Mouse (Mus musculus) kidney, adult 8-10 months (tissue): ENCODE data around the gene Rptor.

ENCODE experiments used
- DNase-seq, 2 experiments: peaks; one replicate each; pipeline ENCODE4 v3.0.0; 2022

The Rptor gene

DNA sequence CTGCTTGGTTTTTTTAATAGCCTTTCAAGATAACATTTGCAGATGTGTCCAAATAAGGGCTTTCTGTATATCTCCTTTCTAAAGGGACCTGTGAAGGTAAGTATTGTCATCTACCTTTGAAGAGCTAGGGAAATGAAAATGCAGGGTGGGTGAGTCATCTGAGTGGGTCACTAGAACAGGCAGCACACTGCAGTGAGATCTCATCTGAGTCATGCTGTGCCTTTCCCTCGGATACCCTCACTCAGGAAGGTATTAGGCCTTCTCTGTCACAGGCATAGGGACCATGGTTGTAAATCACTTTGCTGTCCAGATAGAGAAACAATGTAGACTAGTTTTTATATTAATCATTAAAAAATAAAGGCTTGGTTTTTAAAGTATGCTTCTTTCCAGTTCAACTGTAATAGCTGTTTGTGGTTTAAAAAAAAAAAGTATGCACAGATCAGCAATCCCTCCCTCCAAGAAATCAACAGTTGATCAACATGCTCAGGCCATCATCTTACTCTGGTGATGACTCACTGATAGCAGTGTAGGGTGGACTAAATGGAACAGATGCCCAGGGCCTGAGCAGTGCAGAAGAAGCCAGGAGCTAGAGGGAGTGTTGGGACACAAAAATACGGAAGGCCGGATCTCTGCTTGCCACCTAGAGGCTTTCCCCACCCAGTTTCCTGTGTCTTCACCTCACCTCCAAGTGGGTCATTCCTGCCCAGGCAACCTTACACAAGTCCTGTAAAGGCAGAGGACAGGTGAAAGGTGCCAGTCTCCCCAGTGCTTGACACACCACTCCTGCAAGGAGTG, 186.4 kb downstream of the Rptor start:
- DNase-seq: no peak

- peak; percentile 46 to 71 for DNase-seq
These were observed 189.3 kb downstream of the Rptor start for GRCm38 (mm10) chr11:119791923-119792564.

DNA sequence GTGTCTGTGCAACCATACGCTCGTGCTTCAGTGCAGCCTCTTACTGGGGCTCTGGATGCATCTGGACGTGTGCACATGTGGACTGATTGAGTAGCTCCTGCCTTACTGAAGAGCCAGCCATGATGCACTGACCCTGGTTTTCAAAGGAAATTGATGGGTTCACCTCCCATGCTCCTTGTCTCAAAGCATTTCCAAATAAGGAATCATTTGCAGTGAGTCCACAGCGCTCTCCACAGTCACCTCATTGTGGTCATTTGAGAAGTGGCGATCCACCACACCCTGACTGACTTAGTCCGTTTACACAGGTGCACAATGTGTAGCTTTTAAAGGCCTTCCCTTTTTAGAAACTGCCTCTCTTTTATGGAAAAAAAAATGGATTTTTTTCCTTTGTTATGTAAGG, 190.7 kb downstream of the Rptor start:
- no peak for DNase-seq

GRCm38 (mm10) chr11:119794020-119794419, 191.3 kb downstream of the Rptor start:
- peak; percentile 16 to 22 for DNase-seq

DNA sequence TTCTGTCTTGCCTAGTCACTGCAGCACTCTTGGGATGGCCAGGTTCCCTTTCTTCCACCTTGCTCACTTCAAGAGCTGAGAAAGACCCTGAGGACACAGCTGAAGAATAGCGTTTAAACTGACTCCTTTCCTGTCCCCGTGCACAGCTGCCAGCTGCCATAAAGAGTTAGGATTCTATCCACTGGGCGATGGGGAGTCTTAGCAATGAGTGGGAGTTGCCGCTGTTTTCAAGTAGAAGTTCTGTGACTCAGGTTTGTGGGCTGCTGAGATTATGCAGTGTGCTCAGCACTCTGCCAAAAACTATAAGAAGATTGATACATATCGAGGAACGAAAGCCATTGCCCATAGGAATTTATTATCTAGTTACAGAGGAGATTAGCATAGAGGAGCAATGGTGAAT, 192.0 kb downstream of the Rptor start:
- no peak for DNase-seq

DNA sequence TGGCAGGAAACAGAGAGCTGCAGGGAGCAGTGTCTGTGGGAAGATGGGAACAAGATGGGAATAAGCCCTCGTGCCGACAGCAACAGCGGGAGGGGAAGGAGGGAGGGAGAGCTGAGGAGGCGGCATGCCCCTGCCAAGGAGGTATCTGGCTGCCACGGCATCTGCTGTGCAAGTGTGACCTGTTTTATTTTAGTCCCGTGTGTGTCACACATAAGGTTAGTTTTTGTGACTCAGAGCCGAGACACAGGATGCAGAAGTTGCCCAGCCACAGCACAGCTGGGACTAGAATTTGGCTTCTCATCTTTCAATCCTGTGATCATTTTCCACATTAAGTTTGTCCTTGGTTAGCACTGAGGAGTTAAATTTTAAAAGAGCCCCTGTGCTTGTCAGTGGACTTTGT, 193.7 kb downstream of the Rptor start:
- peak; percentile 23 to 49 for DNase-seq

GRCm38 (mm10) chr11:119796846-119797245, 194.1 kb downstream of the Rptor start:
- peak in 1 of 2 experiments; percentile 11 for DNase-seq

- DNase-seq: no peak
These were observed 196.8 kb downstream of the Rptor start for GRCm38 (mm10) chr11:119799536-119799935.

DNA sequence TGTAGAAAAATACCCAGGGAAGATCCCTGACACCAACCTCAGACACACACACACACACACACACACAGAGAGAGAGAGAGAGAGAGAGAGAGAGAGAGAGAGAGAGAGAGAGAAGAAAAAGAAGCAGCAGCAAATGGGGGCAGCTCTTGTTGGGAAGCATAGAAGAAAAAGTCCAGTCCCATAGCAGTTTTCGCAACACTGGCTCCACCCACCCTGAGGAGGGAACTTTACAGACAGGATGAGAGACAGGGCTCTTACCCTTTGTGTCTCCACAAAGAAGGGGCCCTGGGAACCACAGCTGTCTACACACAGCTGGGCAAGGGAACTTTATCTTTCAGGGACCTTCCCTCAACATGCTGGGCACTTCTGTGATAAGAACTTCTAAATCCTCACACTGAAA, 199.2 kb downstream of the Rptor start:
- no peak for DNase-seq

GRCm38 (mm10) chr11:119802947-119803346, 200.2 kb downstream of the Rptor start:
- no peak for DNase-seq

DNA sequence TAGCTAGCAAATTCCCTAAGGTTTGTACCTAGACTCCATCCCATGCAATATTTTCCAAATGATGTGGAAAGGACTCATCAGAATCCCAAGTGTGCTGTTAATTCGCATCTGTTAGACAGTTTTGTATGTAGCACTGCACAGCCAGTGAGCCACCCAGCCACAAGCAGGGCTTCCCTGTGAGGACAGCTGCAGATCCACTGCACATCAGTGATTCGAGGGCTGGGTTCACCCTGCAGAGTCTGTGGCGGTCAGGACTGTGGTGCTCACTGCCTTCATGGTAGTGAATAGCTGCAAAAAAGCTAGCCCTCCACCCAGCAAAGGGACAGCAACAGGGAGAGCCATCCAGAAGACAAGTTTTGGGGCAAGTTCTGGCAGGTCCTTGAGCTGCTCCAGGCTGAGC, 201.7 kb downstream of the Rptor start:
- no peak for DNase-seq

DNA sequence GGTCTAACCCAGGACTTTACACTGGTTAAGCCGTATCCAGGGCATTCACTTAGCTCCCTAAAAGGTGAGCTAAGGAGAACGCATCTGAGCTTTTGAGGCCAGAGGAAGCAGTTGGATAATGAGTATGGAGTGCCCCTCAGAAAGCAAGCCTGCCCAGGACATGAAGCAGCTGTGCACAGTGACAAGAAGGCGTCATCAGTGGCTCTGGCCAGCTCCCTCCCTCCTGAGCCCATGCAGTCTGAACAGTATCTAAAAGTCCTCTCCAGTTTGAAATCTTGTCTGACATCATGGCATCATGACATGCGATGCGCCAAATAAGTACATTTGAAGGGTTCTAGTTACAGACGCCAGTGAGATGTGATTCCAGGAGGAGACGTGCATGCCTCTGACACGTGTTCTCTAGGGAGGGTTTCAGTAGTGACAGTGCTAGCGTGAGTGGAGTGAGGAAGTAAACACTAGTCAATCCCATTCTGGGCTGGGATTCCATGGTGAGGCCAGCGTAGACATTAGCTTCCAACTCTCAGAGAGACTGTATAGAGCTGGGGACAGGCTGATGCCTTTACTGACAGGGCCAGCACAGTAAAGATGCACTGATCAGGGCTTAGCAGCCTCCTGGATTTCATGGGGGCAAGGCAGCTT, 202.5 kb downstream of the Rptor start:
- no peak for DNase-seq

DNA sequence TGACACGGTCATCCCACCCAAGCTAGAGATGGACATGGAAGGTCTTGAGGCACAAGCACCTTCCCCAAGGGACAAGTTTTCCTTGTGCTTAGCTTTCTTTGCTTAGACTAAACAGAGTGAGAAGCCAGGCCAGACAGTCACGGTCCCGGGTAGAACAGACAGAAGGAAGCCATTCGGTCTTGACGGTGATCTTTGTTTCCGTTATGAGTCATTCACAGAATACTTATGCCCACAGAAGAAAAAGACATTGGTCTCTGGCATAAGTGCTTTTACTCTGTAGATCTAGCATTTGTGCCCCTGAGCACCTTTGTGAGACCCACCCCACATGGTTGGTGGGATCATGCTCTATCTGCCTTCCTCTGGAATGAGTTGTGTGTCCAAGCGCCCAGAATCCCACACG, 203.8 kb downstream of the Rptor start:
- no peak for DNase-seq

DNA sequence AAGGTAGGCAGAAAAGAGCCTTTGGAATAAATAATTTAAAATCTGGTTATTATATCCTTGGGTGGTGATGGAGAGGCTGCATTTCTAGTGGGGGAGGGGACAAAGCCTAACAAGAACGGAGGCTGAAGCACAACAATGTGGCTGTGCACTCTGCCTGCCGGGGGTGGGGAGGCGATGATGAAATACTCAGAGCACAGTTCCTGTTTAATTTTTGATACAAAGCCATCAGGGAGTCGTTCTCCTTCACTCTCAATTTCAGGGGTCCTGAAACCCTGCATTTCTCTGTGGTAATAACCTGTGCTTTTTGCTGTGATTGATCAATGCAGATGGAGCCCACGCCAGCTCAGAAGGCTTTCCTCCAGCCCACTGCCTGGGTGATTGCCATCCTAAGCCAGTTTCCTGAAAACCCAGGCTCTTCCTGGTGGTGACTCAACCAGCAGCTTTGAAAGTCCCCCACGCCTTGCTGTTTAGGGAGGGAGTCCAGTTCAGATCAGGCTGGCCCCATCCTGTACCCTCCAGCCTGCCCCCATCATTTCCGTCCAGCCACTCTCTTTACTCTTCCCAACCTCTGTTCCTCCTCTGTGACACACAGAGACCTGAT, 204.8 kb downstream of the Rptor start:
- no peak for DNase-seq

- no peak for DNase-seq
These were observed 206.1 kb downstream of the Rptor start for GRCm38 (mm10) chr11:119808647-119809280.

GRCm38 (mm10) chr11:119809309-119809708, 206.6 kb downstream of the Rptor start:
- no peak for DNase-seq

GRCm38 (mm10) chr11:119811022-119811421, 208.3 kb downstream of the Rptor start:
- peak in 1 of 2 experiments; percentile 31 for DNase-seq

DNA sequence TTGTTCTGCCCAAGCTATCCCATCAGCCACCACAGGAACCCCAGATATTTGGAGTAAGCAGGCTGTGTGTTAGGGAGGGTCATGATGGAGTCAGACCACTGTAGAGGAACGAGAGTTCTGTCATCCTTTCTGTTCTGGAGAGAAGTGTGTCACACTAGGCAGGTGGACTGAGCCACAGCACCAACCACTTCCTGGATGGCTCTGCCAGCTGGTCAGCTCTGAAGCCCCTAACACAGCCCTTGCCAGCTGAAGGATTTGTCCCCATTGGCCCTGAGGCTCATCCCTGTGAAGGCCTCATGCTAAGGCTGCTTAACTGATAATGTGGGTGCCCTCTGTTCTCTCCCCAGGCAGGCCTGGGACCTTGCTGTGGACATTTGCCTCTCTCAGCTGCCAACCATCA, 208.9 kb downstream of the Rptor start:
- no peak for DNase-seq

DNA sequence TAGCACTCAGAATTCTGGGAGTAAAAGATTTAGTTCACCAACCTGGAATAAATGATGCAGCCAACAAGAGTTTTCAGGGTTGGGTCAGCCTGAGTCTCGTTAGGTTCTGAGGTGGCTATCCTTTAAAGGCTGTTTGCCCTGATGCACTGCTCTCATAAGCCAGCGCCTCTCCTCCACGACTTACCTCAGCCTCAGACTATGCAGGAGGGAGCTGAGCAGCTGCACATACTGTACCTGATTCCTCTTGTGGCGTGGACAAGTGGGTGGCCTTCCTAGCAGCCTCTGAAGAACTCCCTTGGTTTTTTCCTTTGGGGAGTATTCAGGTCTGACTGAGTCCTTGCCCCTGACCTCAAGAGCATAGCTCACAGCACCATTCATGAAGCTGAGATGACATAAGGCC, 209.4 kb downstream of the Rptor start:
- no peak for DNase-seq

- DNase-seq: no peak
These were observed 211.4 kb downstream of the Rptor start for GRCm38 (mm10) chr11:119814035-119814558.

GRCm38 (mm10) chr11:119816798-119817361, 214.2 kb downstream of the Rptor start:
- no peak for DNase-seq

GRCm38 (mm10) chr11:119817362-119817837, 214.7 kb downstream of the Rptor start:
- no peak for DNase-seq
